Mouse (Mus musculus): ENCODE results near the gene March10. TPM values are rescaled to one million over a fixed set of nuclear protein-coding genes. Genes with fewer than 3 reads are reported as not detected.

The March10 gene
- polyA plus RNA-seq, 1 experiment from 2014 or later, result not detected

DNA sequence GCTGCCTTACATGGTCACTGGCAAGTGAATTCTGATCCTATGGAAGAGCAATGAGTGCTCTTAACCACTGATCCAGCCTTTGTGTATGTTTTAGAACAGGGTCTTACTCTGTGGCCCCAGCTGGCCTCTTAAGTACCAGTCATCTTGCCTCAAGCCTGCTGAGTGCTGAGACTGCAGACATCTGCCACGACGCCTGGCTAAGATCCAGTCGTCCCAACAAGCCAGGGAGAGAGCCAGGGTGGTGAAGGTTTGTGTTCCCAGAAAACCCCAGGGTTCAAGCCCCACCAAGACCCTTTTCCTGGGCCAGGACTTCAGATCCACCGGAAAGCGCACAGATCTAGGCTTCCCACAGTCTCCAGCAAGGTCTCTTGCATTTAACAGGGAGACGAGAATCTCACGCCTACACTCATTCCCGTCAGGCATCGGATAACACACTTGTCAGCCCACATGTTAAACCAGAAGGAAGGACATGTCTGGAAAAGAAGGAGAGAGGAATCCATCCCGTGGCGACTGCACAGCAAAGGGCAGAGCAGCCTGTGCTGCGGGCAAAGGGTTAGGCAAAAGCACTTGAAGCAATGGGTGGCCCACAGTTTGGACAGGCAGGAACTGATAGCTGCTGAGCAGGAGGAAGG, 144.1 kb downstream of the March10 start:
- Histone ChIP-seq H3K4me3 (ENCODE audit: low read depth, low read length) (no peak overlapping the region), H3K9ac (ENCODE audit: low read length) (no peak overlapping the region), H3K4me2 (replicated peaks; ENCODE audit: low read depth) (no peak overlapping the region), H3K27ac (replicated peaks) (peak overlapping the region; percentile 24; the same call in 1 of the 2 replicates), H3K9me3 (ENCODE audit: control insufficient read depth, low read length) (no peaks in the 10 kb centered on the region), H3K36me3 (ENCODE audit: control insufficient read depth, insufficient read depth, low read length) (no peaks in the 10 kb centered on the region), H3K4me1 (replicated peaks; ENCODE audit: control insufficient read depth, insufficient read depth) (no peaks in the 10 kb centered on the region), H3K27me3 (ENCODE audit: control insufficient read depth, insufficient read depth, low read length) (no peaks in the 10 kb centered on the region)
- TF ChIP-seq CTCF (IDR thresholded peaks at IDR 0.05; ENCODE audit: low read depth) (no peak), EP300 (optimal IDR thresholded peaks at IDR 0.05) (no peak)
- 54% methylated on average over 12 of the region's 12 CpGs for WGBS
- no peak for ATAC-seq (ENCODE audit: low FRiP score, low TSS enrichment)
- no peak for DNase-seq (ENCODE audit: low spot score)

- no peak overlapping the region for H3K4me3 ChIP-seq (ENCODE audit: low read depth, low read length)
- no peaks in the 10 kb centered on the region for H3K27me3 ChIP-seq (ENCODE audit: control insufficient read depth, insufficient read depth, low read length)
- H3K9me3 ChIP-seq (ENCODE audit: control insufficient read depth, low read length), result no peaks in the 10 kb centered on the region
- no peak overlapping the region for H3K4me2 ChIP-seq (replicated peaks; ENCODE audit: low read depth)
- ATAC-seq (ENCODE audit: low FRiP score, low TSS enrichment) (no peak; the same call in 1 of the 2 replicates), DNase-seq (ENCODE audit: low spot score) (no peak)
- no peaks in the 10 kb centered on the region for H3K36me3 ChIP-seq (ENCODE audit: control insufficient read depth, insufficient read depth, low read length)
- no peak overlapping the region for H3K9ac ChIP-seq (ENCODE audit: low read length)
- H3K27ac ChIP-seq (replicated peaks), result no peak overlapping the region; the same call in 1 of the 2 replicates
- no peaks in the 10 kb centered on the region for H3K4me1 ChIP-seq (replicated peaks; ENCODE audit: control insufficient read depth, insufficient read depth)
- WGBS, result 72% methylated on average over 24 of the region's 24 CpGs
- no peak for TF ChIP-seq EP300 (optimal IDR thresholded peaks at IDR 0.05)
- no peak for TF ChIP-seq CTCF (IDR thresholded peaks at IDR 0.05; ENCODE audit: low read depth)
Observed at GRCm38 (mm10) chr11:105311291-105311975, 145.1 kb downstream of the March10 start.

Other genes starting within 250 kb of the March10 start
- 2.9 and 3.7 TPM in 2 replicates for gene Mrc2, start 164.1 kb downstream of the March10 start, polyA plus RNA-seq (2015; fragmentation: Nextera tagmentation; extraction: Ambion mirVana)
- 2.9 and 3.7 TPM in 2 replicates for gene Tanc2, start 133.3 kb upstream of the March10 start, polyA plus RNA-seq (2015; fragmentation: Nextera tagmentation; extraction: Ambion mirVana)

All from stomach, postnatal 0 days (tissue).